Mouse (Mus musculus) B cell, adult 2 months (primary cell): ENCODE data around the gene Gm8138.
"Not testable (repeated sequence)": the region's sequence is repeated elsewhere in the genome, so short reads cannot be mapped to it uniquely, and the experiment has no call there.

Source experiments
- DNase-seq, 2 experiments: peaks; one replicate each; pipeline ENCODE4 v3.0.0; 2022

Gm8138 gene

GRCm38 (mm10) chr14:43416250-43416649, at the start of gene Gm8138:
TSS of gene Gm8138 (minus strand) at chr14:43416350.
- DNase-seq = not testable (repeated sequence)

- not testable (repeated sequence) for DNase-seq
Observed at GRCm38 (mm10) chr14:43361713-43362112, 54.4 kb downstream of the Gm8138 start.
